Comparison of ENCODE assay signal across 8 mouse cellular contexts in the genomic region with DNA sequence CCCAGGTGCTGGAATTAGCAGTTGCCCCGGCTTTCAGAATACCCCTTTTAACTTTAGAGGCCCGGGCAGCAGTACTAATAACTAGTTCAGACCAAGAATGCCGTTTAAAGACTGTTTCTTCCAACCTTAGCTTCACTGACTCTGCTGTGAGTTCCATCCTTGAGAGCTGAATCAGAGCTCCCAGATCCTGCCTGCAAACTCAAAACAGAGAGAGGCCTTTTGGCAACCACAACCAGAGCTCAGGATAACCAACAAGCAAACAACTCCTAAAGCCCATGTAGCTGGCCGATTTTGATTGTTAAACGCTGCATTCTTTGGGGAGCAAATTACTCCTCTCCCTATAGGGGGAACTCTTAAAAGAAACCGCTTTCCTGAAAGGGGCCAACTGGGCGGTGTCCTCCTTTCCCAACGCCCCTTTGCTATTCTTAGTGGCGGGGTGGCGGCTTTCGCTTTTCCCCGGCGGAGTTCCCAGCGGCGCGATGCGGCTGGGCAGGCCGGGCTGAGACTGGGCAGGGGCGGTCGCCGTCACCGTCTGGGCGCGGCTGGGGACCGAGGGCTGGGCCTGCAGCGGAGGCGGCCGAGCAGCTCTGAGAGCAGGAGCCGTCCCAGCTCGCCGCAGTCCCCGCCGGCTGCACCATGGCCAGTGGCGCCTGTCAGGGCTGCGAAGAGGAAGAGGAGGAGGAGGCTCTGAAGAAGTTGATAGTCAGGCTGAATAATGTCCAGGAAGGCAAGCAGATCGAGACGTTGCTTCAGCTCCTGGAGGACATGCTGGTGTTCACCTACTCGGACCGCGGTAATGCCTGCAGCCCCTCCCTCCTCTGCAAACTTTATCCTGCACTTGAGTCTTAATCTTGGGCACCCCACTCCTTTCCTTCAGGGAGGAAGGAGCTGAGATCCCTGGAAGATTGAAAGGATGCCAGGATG. TPM values are rescaled to one million over a fixed set of nuclear protein-coding genes. Genes with fewer than 3 reads are reported as not detected.
A peak's percentile ranks its signal among the peaks of the same experiment; 100 is the strongest.
DNase-seq lines count a peak whose midpoint lies in the region; ATAC-seq lines count a peak whose summit lies in the region.

A gene (plus strand): TSS at position 531 of the 924 bp plus-strand sequence.

- peaks cover 4% of the 10 kb centered on the region for H3K4me1 ChIP-seq in hindbrain, embryonic 12.5 days

- peak; percentile 98 for ATAC-seq in hindbrain, embryonic 12.5 days (ENCODE audit: low FRiP score)

- H3K9me3 ChIP-seq in hindbrain, embryonic 12.5 days (replicated peaks), result no peaks in the 10 kb centered on the region

- H3K9ac ChIP-seq in hindbrain, embryonic 12.5 days, result peak within 1 kb of the TSS; percentile 58

- peak within 1 kb of the TSS; percentile 65 for H3K4me2 ChIP-seq in hindbrain, embryonic 12.5 days (replicated peaks)

- no peak within 1 kb of the TSS; the same call in 1 of the 2 replicates for H3K27ac ChIP-seq in hindbrain, embryonic 12.5 days

- H3K36me3 ChIP-seq in hindbrain, embryonic 12.5 days, result no peaks in the 10 kb centered on the region

- H3K4me3 ChIP-seq in hindbrain, embryonic 12.5 days, result peak within 1 kb of the TSS; percentile 44

- H3K27me3 ChIP-seq in hindbrain, embryonic 12.5 days, result no peaks in the 10 kb centered on the region

- DNase-seq in Muller cell, postnatal 12 days (ENCODE audit: inconsistent ontology term), result peak; percentile 92
- DNase-seq in cerebellum, postnatal 25 days, result peak; percentile 84 to 89
- DNase-seq in frontal cortex, postnatal 14 days (ENCODE audit: low spot score in 2 of 2), result peak; percentile 20 to 66
- peak; percentile 56 to 59 for DNase-seq in layer of hippocampus, postnatal 25 days (ENCODE audit: extremely low spot score in 1 of 2, low spot score in 1 of 2)
- DNase-seq in lung, postnatal 10 days, result peak; percentile 95
- peak; percentile 74 for DNase-seq in ovary, postnatal 10 days (ENCODE audit: low spot score)
- DNase-seq in thymus, postnatal 10 days (ENCODE audit: low spot score in 2 of 2), result peak; percentile 13 to 33

- WGBS in hindbrain, embryonic 12.5 days, result 3% methylated on average over 39 of the region's 40 CpGs

RNA-seq across cellular contexts. Expression of the gene that starts here (rescaled TPM):
- polyA plus RNA-seq in hindbrain, embryonic 12.5 days (2016; fragmentation: Nextera tagmentation; extraction: Ambion mirVana), result 3.8 and 4.9 TPM in 2 replicates
- total RNA-seq in layer of hippocampus, postnatal 25 days (2021), result 10 to 100 TPM; 15.0 to 18.0 TPM

Comparison
In these comparisons a context has a peak if more than half of its experiments do, and no peak if none do; other contexts are left out.
1. DNase-seq: peak in every context shown above with its lines; median percentile 95 in lung, postnatal 10 days; 92 in Muller cell, postnatal 12 days; 86 in cerebellum, postnatal 25 days; 74 in ovary, postnatal 10 days; 58 in layer of hippocampus, postnatal 25 days; 43 in frontal cortex, postnatal 14 days; 23 in thymus, postnatal 10 days.